Mouse (Mus musculus) left cerebral cortex, adult 2 months (tissue): ENCODE measurements around the gene Fcamr. TPM values are rescaled to one million over a fixed set of nuclear protein-coding genes. Genes with fewer than 3 reads are reported as not detected.

Source experiments
- DNase-seq, 2 experiments: peaks; one replicate each; pipeline ENCODE4 v3.0.0; 2021 to 2022; ENCODE audit warnings: low spot score in 2 of 2, mixed read lengths in 1 of 2; ENCODE audit errors: extremely low spot score in 1 of 2
- H3K27ac ChIP-seq: fragments of 200-600 bp; 2 replicates; pipeline ENCODE4 v1.8.1; 2022
- H3K4me3 ChIP-seq: fragments of 200-600 bp; 2 replicates; pipeline ENCODE4 v1.8.1; 2022
- CTCF ChIP-seq: fragments of 200-600 bp; IDR thresholded peaks from 2 replicates; pipeline ENCODE4 v1.8.1; 2022; ENCODE audit warnings: antibody characterized with exemption, mild to moderate bottlenecking, moderate library complexity
- intact Hi-C: fragments of 180-260 bp; cut with DNase I; formaldehyde crosslinking; loops from one replicate; pipeline ENCODE4 v1.15.1; 2025
- total RNA-seq, 2 experiments: library from RNA; stranded (reverse); gene quantifications; 2 replicates each; pipeline ENCODE4 v1.2.3; 2021

Gene Fcamr
- total RNA-seq, 2 experiments from 2014 or later: not detected

- Histone ChIP-seq H3K27ac (no peak overlapping the region), H3K4me3 (no peak overlapping the region)
- no peak for TF ChIP-seq CTCF
- intact Hi-C loops: no loop called here
- DNase-seq: no peak
Measured at GRCm38 (mm10) chr1:130804279-130804678, 3.6 kb downstream of the Fcamr start.

DNA sequence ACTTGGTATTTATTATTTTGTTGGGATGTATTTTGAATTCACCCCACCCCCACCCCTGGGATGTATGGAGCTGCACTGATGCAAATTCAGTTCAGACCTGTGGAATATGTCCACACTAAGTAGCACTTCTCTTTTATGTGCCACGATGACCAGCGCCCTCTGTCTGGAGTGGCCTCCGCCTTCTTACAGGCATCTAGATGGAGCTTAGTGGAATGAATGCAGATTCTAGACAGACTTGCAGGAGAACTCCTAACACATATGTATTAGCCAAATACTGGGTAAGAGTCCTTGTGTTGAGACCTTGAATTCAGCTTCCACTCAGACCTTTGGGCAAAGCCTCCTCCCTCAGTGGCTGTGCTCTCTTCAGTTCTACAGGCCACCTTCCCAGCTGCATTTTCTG lies 10.2 kb downstream of the Fcamr start:
- Histone ChIP-seq H3K27ac (no peak overlapping the region), H3K4me3 (no peak overlapping the region)
- no peak for TF ChIP-seq CTCF
- no peak for DNase-seq
- intact Hi-C loops: no loop called here

DNA sequence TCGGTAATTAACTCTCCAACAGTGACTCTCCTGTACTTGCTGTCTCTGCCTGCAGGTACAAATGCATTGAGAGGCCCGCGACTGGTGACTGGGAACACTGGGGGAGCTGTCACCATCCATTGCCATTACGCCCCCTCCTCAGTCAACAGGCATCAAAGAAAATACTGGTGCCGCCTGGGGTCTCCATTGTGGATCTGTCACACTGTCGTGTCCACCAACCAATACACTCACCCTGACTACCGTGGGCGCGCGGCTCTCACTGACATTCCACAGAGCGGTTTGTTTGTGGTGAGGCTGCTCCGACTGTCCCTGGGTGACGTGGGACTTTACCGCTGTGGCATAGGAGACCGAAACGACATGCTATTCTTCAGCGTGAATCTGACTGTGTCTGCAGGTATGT lies 10.6 kb downstream of the Fcamr start:
- no peak overlapping the region for H3K27ac ChIP-seq
- intact Hi-C loops: no loop called here
- H3K4me3 ChIP-seq: no peak overlapping the region
- no peak for DNase-seq
- no peak for TF ChIP-seq CTCF

GRCm38 (mm10) chr1:130819737-130820136 lies 19.0 kb downstream of the Fcamr start:
- intact Hi-C loops: no loop called here
- no peak overlapping the region for H3K27ac ChIP-seq
- no peak for TF ChIP-seq CTCF
- H3K4me3 ChIP-seq: no peak overlapping the region
- DNase-seq: no peak

DNA sequence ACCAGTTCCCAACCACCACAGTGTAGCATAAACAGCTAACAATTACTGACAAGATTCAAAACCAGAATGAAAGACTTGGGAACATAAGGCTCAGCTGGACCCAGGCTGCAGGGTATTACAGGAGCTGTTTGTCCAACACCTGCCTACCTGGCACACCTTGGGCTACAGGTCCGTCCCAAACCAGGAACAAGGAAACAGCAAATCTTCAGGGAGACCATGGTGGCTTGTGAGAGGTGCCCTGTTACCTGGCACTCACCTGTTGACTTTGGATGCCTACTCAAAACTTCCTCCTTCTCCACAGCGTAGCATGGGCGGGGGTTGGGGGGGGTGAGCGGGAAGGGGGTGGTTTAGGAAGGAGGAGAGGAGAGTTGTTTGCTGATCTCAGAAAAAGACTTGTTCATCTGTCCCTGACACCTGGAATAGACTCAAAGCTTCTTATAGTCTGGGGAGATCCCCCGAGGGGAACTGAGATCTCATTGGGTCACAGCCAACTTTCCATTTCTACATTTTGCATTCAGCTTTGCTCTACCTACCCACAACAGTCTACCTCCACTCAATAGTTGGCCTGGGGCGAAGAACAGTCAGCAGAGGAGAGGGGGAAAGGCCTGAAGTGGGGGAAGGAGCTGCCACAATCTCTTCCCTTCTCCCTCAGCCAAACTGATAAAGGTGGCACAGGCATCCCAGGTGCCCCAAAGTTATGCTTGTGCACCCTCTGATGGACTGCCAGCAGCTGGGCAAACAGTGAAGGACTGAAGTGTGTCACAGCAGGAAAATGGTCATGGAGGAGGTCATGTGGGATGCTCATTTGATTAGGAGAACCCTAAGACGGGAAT lies 19.8 kb downstream of the Fcamr start:
- TF ChIP-seq CTCF: no peak
- no peak for DNase-seq
- H3K4me3 ChIP-seq: no peak overlapping the region
- intact Hi-C loops: no loop called here
- no peak overlapping the region for H3K27ac ChIP-seq

- Histone ChIP-seq H3K4me3 (no peak overlapping the region), H3K27ac (no peak overlapping the region)
- no peak for DNase-seq
- TF ChIP-seq CTCF: no peak
- intact Hi-C loops: no loop called here
Measured at GRCm38 (mm10) chr1:130821149-130821471, 20.4 kb downstream of the Fcamr start.

DNA sequence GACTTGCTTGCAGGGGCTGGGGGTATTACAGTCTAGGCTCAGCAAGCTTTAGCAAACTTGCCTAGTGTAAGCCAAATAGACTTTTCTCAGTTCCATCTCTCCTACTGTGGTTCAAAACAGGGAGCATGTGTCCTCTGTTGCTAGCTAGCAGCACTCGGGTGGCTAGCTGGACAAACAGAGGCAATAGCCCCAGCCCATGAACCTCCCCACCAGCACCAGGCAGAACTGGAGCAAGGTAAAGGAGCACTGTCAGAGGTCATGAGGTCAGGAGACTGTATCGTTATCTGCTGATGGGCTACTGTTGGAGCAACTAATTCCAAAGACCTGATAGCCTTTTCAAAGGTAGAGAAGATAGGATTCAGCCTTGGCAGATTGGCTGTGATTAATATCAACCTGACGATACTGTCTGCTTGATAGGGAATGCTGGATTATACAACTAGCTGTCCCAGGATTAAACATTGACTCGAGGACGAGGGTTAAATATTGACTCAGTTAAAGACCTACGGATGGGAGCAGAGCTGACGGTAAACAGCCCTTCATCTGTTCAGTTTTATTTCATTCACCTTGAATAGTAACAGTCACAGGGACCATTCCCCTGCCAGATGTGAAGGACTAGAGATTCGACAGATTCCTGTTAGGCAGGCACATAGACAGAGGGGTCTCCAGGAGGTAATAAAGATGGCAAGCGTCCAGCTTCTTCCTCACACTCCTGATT lies 21.4 kb downstream of the Fcamr start:
- Histone ChIP-seq H3K4me3 (no peak overlapping the region), H3K27ac (no peak overlapping the region)
- no peak for DNase-seq
- intact Hi-C loops: no loop called here
- no peak for TF ChIP-seq CTCF

GRCm38 (mm10) chr1:130826448-130826847 lies 25.7 kb downstream of the Fcamr start, which contains the start of gene Pigr:
TSS of gene Pigr (plus strand) at chr1:130826684.
- Histone ChIP-seq H3K27ac (no peak within 1 kb of the TSS), H3K4me3 (no peak within 1 kb of the TSS)
- no peak for DNase-seq
- no peak for TF ChIP-seq CTCF
- intact Hi-C loops: no loop called here

DNA sequence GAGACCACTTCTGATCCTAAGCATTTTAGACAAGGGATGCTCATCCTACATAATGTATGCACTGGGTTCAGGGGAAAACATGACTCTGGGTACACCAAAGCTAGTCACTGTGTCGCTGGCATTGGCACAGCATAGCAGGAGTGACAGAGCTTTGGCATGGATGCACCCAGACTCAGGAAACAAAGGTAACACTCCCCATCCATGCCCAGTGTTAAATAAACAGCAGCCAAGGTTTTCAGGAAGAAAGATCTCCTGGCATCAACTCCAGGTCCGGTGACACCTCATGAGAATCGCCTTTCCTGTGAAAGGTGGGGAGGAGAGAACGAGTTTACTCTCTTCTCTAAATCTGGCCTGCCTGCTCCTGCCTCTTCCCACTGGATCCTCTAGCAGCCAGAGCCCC lies 28.0 kb downstream of the Fcamr start:
- no peak for TF ChIP-seq CTCF
- no peak for DNase-seq
- no peak overlapping the region for H3K4me3 ChIP-seq
- H3K27ac ChIP-seq: no peak overlapping the region
- intact Hi-C loops: no loop called here

DNA sequence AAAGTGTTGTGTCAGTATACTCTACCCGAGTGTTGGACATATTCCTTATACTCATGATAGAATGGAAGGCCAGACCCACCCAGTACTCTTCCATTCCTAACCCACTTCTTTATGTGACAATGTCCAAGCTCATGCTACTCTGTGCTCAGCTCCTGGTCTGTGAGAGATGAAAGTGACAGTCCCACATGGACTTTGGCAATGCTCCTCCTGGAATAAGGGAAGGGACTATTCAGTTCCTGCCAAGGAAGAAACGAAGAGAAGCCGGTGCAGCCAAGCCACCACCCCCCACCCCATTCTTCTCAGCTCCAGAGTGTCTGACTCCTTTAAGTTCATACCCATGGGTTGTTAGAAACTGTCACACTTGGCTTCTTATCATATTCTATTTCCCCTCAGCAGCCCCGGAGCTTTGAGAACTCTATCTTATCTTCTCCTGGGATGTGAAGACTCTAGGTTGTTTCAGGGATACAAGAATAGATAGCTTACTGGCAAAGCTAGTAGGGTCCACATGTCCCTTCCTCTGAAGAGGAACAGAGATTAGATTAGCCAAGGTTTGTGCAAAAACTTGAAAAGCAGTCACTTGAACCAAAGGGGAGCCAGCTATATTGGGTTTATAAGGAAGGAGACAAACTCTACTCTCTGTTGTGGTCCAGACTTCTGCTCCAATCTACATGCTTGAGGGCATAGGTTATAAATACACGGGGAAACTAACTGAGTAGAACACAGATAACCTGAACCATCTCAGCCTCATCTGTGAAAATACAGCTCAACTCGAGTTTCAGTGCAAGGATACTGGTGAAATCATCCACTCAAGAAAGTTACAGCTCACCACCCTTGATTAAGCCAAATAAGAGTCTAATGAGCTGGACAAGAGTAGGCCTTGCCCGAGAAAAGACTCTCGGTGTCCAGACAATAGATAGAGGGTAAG lies 29.5 kb downstream of the Fcamr start:
- no peak for TF ChIP-seq CTCF
- intact Hi-C loops: loop anchor here (5.0 kb wide), 1 partner anchor 998 kb away; no protein-coding TSS in a partner anchor
- H3K4me3 ChIP-seq: no peak overlapping the region
- DNase-seq: no peak
- no peak overlapping the region for H3K27ac ChIP-seq

DNA sequence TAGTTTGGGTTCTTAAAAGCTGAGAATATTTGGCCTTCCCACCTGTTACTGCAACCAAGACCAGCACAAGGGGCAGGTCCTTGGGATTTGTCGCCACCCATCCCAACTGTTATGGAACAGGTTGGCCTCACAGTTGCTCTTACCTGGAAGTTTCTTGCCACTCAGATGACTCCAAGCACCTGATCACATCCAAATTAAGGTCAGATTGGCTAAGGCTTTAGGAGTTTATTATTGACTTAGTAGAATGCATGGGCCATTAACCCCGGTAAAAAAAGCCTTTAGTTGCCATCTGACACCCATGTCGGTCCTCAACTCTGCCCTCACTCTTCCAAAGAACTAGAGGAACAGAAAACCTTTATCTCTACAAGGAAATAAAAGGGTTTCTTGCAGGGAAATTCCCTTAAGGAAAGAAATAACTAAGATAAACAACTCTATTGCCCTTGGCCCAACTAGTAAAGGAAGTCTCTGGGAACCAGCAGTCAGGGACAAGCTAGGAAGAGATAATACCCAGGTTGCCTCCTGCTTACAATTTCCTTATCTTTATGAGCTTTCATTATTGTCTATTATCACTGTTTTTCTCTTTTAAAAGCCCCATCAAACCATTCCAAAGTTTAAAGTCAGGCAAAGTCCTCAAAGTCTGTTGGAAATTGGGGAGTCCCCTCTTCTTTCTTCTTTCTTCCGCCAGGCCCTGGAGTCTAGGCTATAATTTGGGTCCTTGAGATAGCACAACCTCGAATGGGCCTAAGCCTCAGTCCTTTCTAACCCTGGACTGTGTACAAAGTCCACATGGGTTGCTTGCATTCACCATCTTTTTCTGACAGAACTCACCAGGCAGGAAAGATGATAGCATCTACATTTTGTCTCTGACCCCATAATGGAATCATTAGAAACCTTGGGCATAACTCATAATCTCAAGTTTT lies 31.8 kb downstream of the Fcamr start:
- H3K27ac ChIP-seq: no peak overlapping the region
- no peak overlapping the region for H3K4me3 ChIP-seq
- DNase-seq: no peak
- intact Hi-C loops: loop anchor here (5.0 kb wide), 1 partner anchor 1000 kb away; no protein-coding TSS in a partner anchor
- TF ChIP-seq CTCF: no peak
